Mouse (Mus musculus): Measurements from ENCODE around the gene Mtfr1l. TPM values are rescaled to one million over a fixed set of nuclear protein-coding genes. Genes with fewer than 3 reads are reported as not detected.
"Not testable (repeated sequence)": the region's sequence is repeated elsewhere in the genome, so short reads cannot be mapped to it uniquely, and the experiment has no call there.

Gene Mtfr1l
- polyA plus RNA-seq, 1 experiment from 2014 or later: 179 TPM

DNA sequence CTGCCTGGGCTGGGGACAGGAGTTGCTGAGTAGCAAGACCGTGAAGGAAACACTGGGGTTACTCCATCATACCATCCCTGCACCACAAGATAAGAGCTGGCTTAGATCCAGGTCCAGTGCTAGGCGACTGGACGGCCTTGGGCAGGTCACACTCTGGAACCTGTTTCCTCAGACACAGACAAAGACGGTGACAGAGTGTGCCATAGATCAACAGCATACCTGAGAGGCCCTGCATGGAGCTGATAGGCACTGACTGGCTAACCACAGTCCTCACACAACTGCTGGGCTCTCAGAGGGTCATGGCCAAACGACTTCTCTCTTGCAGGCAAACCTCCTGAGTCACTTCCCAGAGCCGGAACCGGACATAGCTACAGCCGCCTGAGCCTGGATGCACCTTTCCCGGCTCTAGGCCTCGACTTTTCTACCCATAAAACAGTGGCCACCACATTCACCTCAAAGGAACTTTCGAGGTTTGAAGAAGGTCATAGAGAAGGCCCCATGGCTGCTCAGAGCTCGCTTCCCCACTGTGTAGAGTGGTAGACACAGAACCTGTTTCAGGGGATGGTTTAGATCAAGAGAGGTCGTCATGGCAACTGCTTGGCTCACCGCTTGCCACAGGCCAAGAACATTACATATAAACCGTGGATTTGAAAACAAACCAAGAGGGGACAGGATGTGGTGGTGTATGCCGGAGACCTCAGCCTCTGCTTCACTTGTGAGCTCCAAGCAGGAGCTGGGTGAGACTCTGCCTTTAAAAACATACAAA is 40.2 kb downstream of the Mtfr1l start:
- Histone ChIP-seq H3K27me3 (no peaks in the 10 kb centered on the region), H3K4me2 (no peak overlapping the region), H3K36me3 (no peaks in the 10 kb centered on the region), H3K4me3 (no peak overlapping the region), H3K4me1 (replicated peaks) (peaks cover 34% of the 10 kb centered on the region), H3K27ac (replicated peaks) (0 out of 2 replicates have a peak overlapping the region, but pooled peaks have one; percentile 1), H3K9ac (no peak overlapping the region), H3K9me3 (no peaks in the 10 kb centered on the region)
- WGBS: 64% methylated on average over 16 of the region's 16 CpGs
- ATAC-seq (ENCODE audit: low FRiP score, low read depth): no peak

DNA sequence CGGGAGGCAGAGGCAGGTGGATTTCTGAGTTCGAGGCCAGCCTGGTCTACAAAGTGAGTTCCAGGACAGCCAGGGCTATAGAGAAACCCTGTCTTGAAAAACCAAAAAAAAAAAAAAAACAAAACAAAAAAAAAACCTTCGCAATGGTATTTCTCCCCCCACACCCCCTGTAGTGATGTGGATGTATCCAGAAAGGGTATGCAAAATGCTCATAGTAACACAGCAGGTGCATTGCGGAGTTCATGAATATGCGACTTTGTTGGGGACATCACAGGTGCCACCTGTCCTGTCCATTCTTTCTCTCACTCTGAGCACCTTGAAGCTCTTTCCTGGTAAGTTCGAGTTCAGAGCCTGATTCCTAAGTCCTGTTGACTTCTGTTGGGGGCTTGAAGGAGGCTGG is 41.0 kb downstream of the Mtfr1l start:
- H3K36me3 ChIP-seq; H3K4me3 ChIP-seq; H3K27me3 ChIP-seq; H3K27ac ChIP-seq (replicated peaks); H3K9me3 ChIP-seq; H3K9ac ChIP-seq; H3K4me2 ChIP-seq; ATAC-seq (ENCODE audit: low FRiP score, low read depth): not testable (repeated sequence)
- H3K4me1 ChIP-seq (replicated peaks): peaks cover 34% of the 10 kb centered on the region
- WGBS: 92% methylated on average over 6 of the region's 6 CpGs

- no peak overlapping the region for H3K4me3 ChIP-seq
Observed at GRCm38 (mm10) chr4:134491716-134492115, 43.5 kb downstream of the Mtfr1l start.

GRCm38 (mm10) chr4:134489986-134490665 is 45.1 kb downstream of the Mtfr1l start:
- WGBS: 89% methylated on average over 11 of the region's 11 CpGs

More at GRCm38 (mm10) chr4:134491716-134492115, 43.5 kb downstream of the Mtfr1l start:
- 66% methylated on average over 6 of the region's 6 CpGs for WGBS
- Histone ChIP-seq H3K4me1 (replicated peaks) (peaks cover 16% of the 10 kb centered on the region), H3K27ac (replicated peaks) (no peak overlapping the region), H3K9ac (no peak overlapping the region), H3K4me2 (no peak overlapping the region), H3K27me3 (no peaks in the 10 kb centered on the region), H3K9me3 (no peaks in the 10 kb centered on the region), H3K36me3 (no peaks in the 10 kb centered on the region)
- no peak for ATAC-seq (ENCODE audit: low FRiP score, low read depth)

GRCm38 (mm10) chr4:134488211-134488610 is 47.0 kb downstream of the Mtfr1l start:
- no peak overlapping the region for H3K4me2 ChIP-seq
- no peak overlapping the region for H3K4me3 ChIP-seq
- H3K27me3 ChIP-seq: no peaks in the 10 kb centered on the region
- H3K27ac ChIP-seq (replicated peaks): no peak overlapping the region
- H3K9me3 ChIP-seq: no peaks in the 10 kb centered on the region
- H3K36me3 ChIP-seq: no peaks in the 10 kb centered on the region
- 95% methylated on average over 5 of the region's 5 CpGs for WGBS
- no peak for ATAC-seq (ENCODE audit: low FRiP score, low read depth)
- H3K4me1 ChIP-seq (replicated peaks): peaks cover 7% of the 10 kb centered on the region; the same call in 1 of the 2 replicates
- H3K9ac ChIP-seq: no peak overlapping the region

More at GRCm38 (mm10) chr4:134489986-134490665, 45.1 kb downstream of the Mtfr1l start:
- H3K4me2 ChIP-seq: no peak overlapping the region
- H3K27me3 ChIP-seq: no peaks in the 10 kb centered on the region
- no peaks in the 10 kb centered on the region for H3K36me3 ChIP-seq
- H3K4me1 ChIP-seq (replicated peaks): peaks cover 2% of the 10 kb centered on the region; the same call in 1 of the 2 replicates
- H3K27ac ChIP-seq (replicated peaks): no peak overlapping the region
- no peak overlapping the region for H3K9ac ChIP-seq
- H3K9me3 ChIP-seq: no peaks in the 10 kb centered on the region
- no peak for ATAC-seq (ENCODE audit: low FRiP score, low read depth)
- no peak overlapping the region for H3K4me3 ChIP-seq

GRCm38 (mm10) chr4:134485151-134485900 is 49.9 kb downstream of the Mtfr1l start:
- no peaks in the 10 kb centered on the region for H3K9me3 ChIP-seq
- WGBS: 92% methylated on average over 5 of the region's 5 CpGs
- no peak overlapping the region for H3K4me3 ChIP-seq
- H3K4me1 ChIP-seq (replicated peaks): peaks cover 7% of the 10 kb centered on the region; the same call in 1 of the 2 replicates
- no peak overlapping the region for H3K9ac ChIP-seq
- no peak overlapping the region for H3K4me2 ChIP-seq
- ATAC-seq (ENCODE audit: low FRiP score, low read depth): no peak
- no peak overlapping the region for H3K27ac ChIP-seq (replicated peaks)
- H3K27me3 ChIP-seq: no peaks in the 10 kb centered on the region
- H3K36me3 ChIP-seq: no peaks in the 10 kb centered on the region

GRCm38 (mm10) chr4:134484231-134484630 is 51.0 kb downstream of the Mtfr1l start:
- Histone ChIP-seq H3K27ac (replicated peaks) (no peak overlapping the region), H3K27me3 (no peaks in the 10 kb centered on the region), H3K4me1 (replicated peaks) (peaks cover 7% of the 10 kb centered on the region; the same call in 1 of the 2 replicates), H3K4me2 (no peak overlapping the region), H3K9ac (no peak overlapping the region), H3K36me3 (no peaks in the 10 kb centered on the region), H3K4me3 (no peak overlapping the region), H3K9me3 (no peaks in the 10 kb centered on the region)
- ATAC-seq (ENCODE audit: low FRiP score, low read depth): no peak
- 80% methylated on average over 10 of the region's 10 CpGs for WGBS

GRCm38 (mm10) chr4:134483696-134484095 is 51.5 kb downstream of the Mtfr1l start:
- H3K36me3 ChIP-seq: no peaks in the 10 kb centered on the region
- H3K9me3 ChIP-seq: no peaks in the 10 kb centered on the region
- H3K27me3 ChIP-seq: no peaks in the 10 kb centered on the region
- H3K4me2 ChIP-seq: no peak overlapping the region
- no peak overlapping the region for H3K9ac ChIP-seq
- H3K27ac ChIP-seq (replicated peaks): no peak overlapping the region
- ATAC-seq (ENCODE audit: low FRiP score, low read depth): 0 out of 2 replicates have a peak, but pooled peaks have one; percentile 40
- peaks cover 7% of the 10 kb centered on the region; the same call in 1 of the 2 replicates for H3K4me1 ChIP-seq (replicated peaks)
- 40% methylated on average over 6 of the region's 6 CpGs for WGBS
- H3K4me3 ChIP-seq: no peak overlapping the region

DNA sequence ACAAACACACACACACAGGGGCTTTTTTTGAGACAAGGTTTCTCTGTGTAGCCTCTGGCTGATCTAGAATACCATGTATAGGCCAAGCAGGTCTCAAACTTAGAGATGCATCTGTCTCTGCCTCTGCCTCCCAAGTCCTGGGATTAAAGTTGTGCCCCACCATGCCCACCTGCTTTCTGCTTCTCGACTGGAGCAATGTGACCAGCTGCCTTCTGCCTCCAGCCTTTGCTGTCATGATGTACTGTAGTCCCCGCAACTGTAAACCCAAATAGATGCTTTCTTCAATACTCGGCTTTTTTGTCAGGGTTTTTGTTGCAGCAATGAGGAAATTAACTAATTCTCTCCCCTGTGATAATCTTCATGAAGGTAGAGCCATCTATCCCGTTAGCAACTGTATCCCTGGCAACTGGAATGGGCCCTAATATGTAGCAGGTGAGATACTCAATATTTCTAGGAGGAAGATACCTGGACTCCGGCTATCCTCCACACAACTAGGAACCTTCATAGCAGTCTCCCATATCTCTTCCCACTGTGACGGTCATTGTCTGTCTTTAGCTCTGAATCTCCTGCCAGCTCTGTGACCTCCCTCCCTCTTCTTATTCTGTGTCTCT is 52.0 kb downstream of the Mtfr1l start:
- H3K27ac ChIP-seq (replicated peaks): no peak overlapping the region
- no peaks in the 10 kb centered on the region for H3K27me3 ChIP-seq
- H3K4me1 ChIP-seq (replicated peaks): peaks cover 7% of the 10 kb centered on the region
- H3K36me3 ChIP-seq: no peaks in the 10 kb centered on the region
- H3K4me3 ChIP-seq: no peak overlapping the region
- no peaks in the 10 kb centered on the region for H3K9me3 ChIP-seq
- no peak overlapping the region for H3K4me2 ChIP-seq
- ATAC-seq (ENCODE audit: low FRiP score, low read depth): no peak
- H3K9ac ChIP-seq: no peak overlapping the region
- 66% methylated on average over 6 of the region's 6 CpGs for WGBS

- H3K27me3 ChIP-seq: no peaks in the 10 kb centered on the region
- no peak overlapping the region for H3K27ac ChIP-seq (replicated peaks)
- no peak overlapping the region for H3K4me2 ChIP-seq
- no peak overlapping the region for H3K4me3 ChIP-seq
- no peak for ATAC-seq (ENCODE audit: low FRiP score, low read depth)
- H3K9me3 ChIP-seq: no peaks in the 10 kb centered on the region
- H3K4me1 ChIP-seq (replicated peaks): peaks cover 10% of the 10 kb centered on the region
- no peaks in the 10 kb centered on the region for H3K36me3 ChIP-seq
- H3K9ac ChIP-seq: no peak overlapping the region
- 84% methylated on average over 8 of the region's 8 CpGs for WGBS
Observed at GRCm38 (mm10) chr4:134482442-134482841, 52.7 kb downstream of the Mtfr1l start.

- H3K9me3 ChIP-seq: no peaks in the 10 kb centered on the region
- H3K36me3 ChIP-seq: peaks cover 9% of the 10 kb centered on the region
- no peak for ATAC-seq (ENCODE audit: low FRiP score, low read depth)
- H3K9ac ChIP-seq: no peak overlapping the region
- H3K4me2 ChIP-seq: no peak overlapping the region
- WGBS: 58% methylated on average over 6 of the region's 6 CpGs
- H3K27me3 ChIP-seq: no peaks in the 10 kb centered on the region
- H3K4me3 ChIP-seq: no peak overlapping the region
- no peak overlapping the region for H3K27ac ChIP-seq (replicated peaks)
- peaks cover 15% of the 10 kb centered on the region for H3K4me1 ChIP-seq (replicated peaks)
Observed at GRCm38 (mm10) chr4:134481270-134481669, 53.9 kb downstream of the Mtfr1l start.

Measured in hindbrain, embryonic 15.5 days (tissue).